Mouse (Mus musculus) midbrain, embryonic 12.5 days (tissue): Measurements from ENCODE around the gene Hist2h2aa2. TPM values are rescaled to one million over a fixed set of nuclear protein-coding genes. Genes with fewer than 3 reads are reported as not detected.
A peak's percentile ranks its signal among the peaks of the same experiment; 100 is the strongest.
"Not testable (repeated sequence)": the region's sequence is repeated elsewhere in the genome, so short reads cannot be mapped to it uniquely, and the experiment has no call there.

Experiments
- ATAC-seq: fragments of 200-750 bp; cut with Nextera tagmentation; 2 replicates; pipeline ENCODE4 v1.8.0; 2017; ENCODE audit warnings: low read depth, moderate TSS enrichment, moderate library complexity; ENCODE audit not compliant: low FRiP score
- H3K27ac ChIP-seq: fragments of 300-500 bp; sonication (generic); replicated peaks from 2 replicates; pipeline ENCODE4 v1.5.1; 2016; ENCODE audit warnings: mild to moderate bottlenecking
- H3K27me3 ChIP-seq: fragments of 300-500 bp; sonication (generic); 2 replicates; pipeline ENCODE4 v1.6.1; 2016; ENCODE audit warnings: mild to moderate bottlenecking
- H3K36me3 ChIP-seq: fragments of 300-500 bp; sonication (generic); 2 replicates; pipeline ENCODE4 v1.6.1; 2016
- H3K4me1 ChIP-seq: fragments of 300-500 bp; sonication (generic); 2 replicates; pipeline ENCODE4 v1.6.1; 2016
- H3K4me2 ChIP-seq: fragments of 300-500 bp; sonication (generic); replicated peaks from 2 replicates; pipeline ENCODE4 v1.6.1; 2016; ENCODE audit warnings: mild to moderate bottlenecking, moderate library complexity
- H3K4me3 ChIP-seq: fragments of 300-500 bp; sonication (generic); 2 replicates; pipeline ENCODE4 v1.5.1; 2016; ENCODE audit warnings: mild to moderate bottlenecking
- H3K9ac ChIP-seq: fragments of 300-500 bp; sonication (generic); replicated peaks from 2 replicates; pipeline ENCODE4 v1.6.1; 2016; ENCODE audit warnings: mild to moderate bottlenecking, moderate library complexity
- H3K9me3 ChIP-seq: fragments of 300-500 bp; sonication (generic); 2 replicates; pipeline ENCODE4 v1.6.1; 2016; ENCODE audit warnings: mild to moderate bottlenecking
- WGBS: fragments of 180-500 bp; shearing (Covaris S2); methylation state at CpG from one replicate; pipeline ENCODE4 v1.1.7; 2016; 5-methylcytosine and 5-hydroxymethylcytosine counted together
- polyA plus RNA-seq: library from polyadenylated mRNA; unstranded; fragments of >200 nt; fragmentation: Nextera tagmentation; extraction: Ambion mirVana; gene quantifications from 2 replicates; pipeline ENCODE4 v1.2.1, GENCODE M21; 2016

Gene Hist2h2aa2
- polyA plus RNA-seq, 1 experiment from 2014 or later: 67.7 TPM

GRCm38 (mm10) chr3:96243921-96244572 lies 4.0 kb upstream of the Hist2h2aa2 start:
- WGBS: 84% methylated on average over 7 of the region's 7 CpGs
- no peaks in the 10 kb centered on the region for H3K27me3 ChIP-seq
- peak overlapping the region; percentile 65 for H3K4me2 ChIP-seq
- H3K4me3 ChIP-seq: 0 out of 2 replicates have a peak overlapping the region, but pooled peaks have one; percentile 50
- H3K9me3 ChIP-seq: no peaks in the 10 kb centered on the region
- H3K4me1 ChIP-seq: peaks cover 31% of the 10 kb centered on the region
- H3K27ac ChIP-seq: peak overlapping the region; percentile 98
- no peaks in the 10 kb centered on the region for H3K36me3 ChIP-seq
- peak overlapping the region; percentile 73 for H3K9ac ChIP-seq
- ATAC-seq: no peak

GRCm38 (mm10) chr3:96240799-96241197 lies 722 bp upstream of the Hist2h2aa2 start:
- H3K9me3 ChIP-seq: no peaks in the 10 kb centered on the region
- no peaks in the 10 kb centered on the region for H3K36me3 ChIP-seq
- no peak for ATAC-seq
- H3K4me3 ChIP-seq: peak overlapping the region; percentile 19; the same call in 1 of the 2 replicates
- H3K4me1 ChIP-seq: peaks cover 28% of the 10 kb centered on the region
- no peaks in the 10 kb centered on the region for H3K27me3 ChIP-seq
- H3K4me2 ChIP-seq: peak overlapping the region; percentile 42
- 75% methylated on average over 9 of the region's 9 CpGs for WGBS
- H3K9ac ChIP-seq: peak overlapping the region; percentile 41; the same call in 1 of the 2 replicates
- H3K27ac ChIP-seq: peak overlapping the region; percentile 88

GRCm38 (mm10) chr3:96238954-96239793 lies 902 bp downstream of the Hist2h2aa2 start, which contains the start of gene Hist2h3c2:
Gene Hist2h3c2, minus strand, starts transcription at chr3:96239127.
- H3K4me2 ChIP-seq: peak within 1 kb of the TSS; percentile 57
- H3K4me1 ChIP-seq: peaks cover 23% of the 10 kb centered on the region
- peak; percentile 95 for ATAC-seq
- peak within 1 kb of the TSS; percentile 79 for H3K27ac ChIP-seq
- H3K4me3 ChIP-seq: peak within 1 kb of the TSS; percentile 47
- not testable (repeated sequence) for H3K36me3 ChIP-seq, H3K9me3 ChIP-seq, H3K27me3 ChIP-seq
- H3K9ac ChIP-seq: peak within 1 kb of the TSS; percentile 60
- under 1% methylated on average over 11 of the region's 68 CpGs for WGBS

GRCm38 (mm10) chr3:96237904-96238511 lies 2.1 kb downstream of the Hist2h2aa2 start:
- H3K4me2 ChIP-seq: peak overlapping the region; percentile 57
- H3K27me3 ChIP-seq: no peaks in the 10 kb centered on the region
- no peaks in the 10 kb centered on the region for H3K36me3 ChIP-seq
- WGBS: under 1% methylated on average over 12 of the region's 12 CpGs
- H3K9me3 ChIP-seq: no peaks in the 10 kb centered on the region
- no peak for ATAC-seq
- H3K9ac ChIP-seq: peak overlapping the region; percentile 60
- H3K4me1 ChIP-seq: peaks cover 19% of the 10 kb centered on the region
- peak overlapping the region; percentile 72 for H3K27ac ChIP-seq
- H3K4me3 ChIP-seq: peak overlapping the region; percentile 47

GRCm38 (mm10) chr3:96237335-96237903 lies 2.7 kb downstream of the Hist2h2aa2 start:
- WGBS: 30% methylated on average over 7 of the region's 7 CpGs
- Histone ChIP-seq H3K9ac (peak overlapping the region; percentile 60), H3K4me2 (peak overlapping the region; percentile 57), H3K9me3 (no peaks in the 10 kb centered on the region), H3K27ac (peak overlapping the region; percentile 72), H3K4me1 (peaks cover 19% of the 10 kb centered on the region), H3K36me3 (no peaks in the 10 kb centered on the region), H3K4me3 (peak overlapping the region; percentile 47), H3K27me3 (no peaks in the 10 kb centered on the region)
- ATAC-seq: no peak

- 87% methylated on average over 4 of the region's 4 CpGs for WGBS
- Histone ChIP-seq H3K9me3 (no peaks in the 10 kb centered on the region), H3K27me3 (no peaks in the 10 kb centered on the region), H3K4me3 (peak overlapping the region; percentile 47), H3K9ac (peak overlapping the region; percentile 60; the same call in 1 of the 2 replicates), H3K36me3 (no peaks in the 10 kb centered on the region), H3K27ac (peak overlapping the region; percentile 72; the same call in 1 of the 2 replicates), H3K4me2 (peak overlapping the region; percentile 57), H3K4me1 (peaks cover 19% of the 10 kb centered on the region)
- no peak for ATAC-seq
Observed at GRCm38 (mm10) chr3:96236834-96237334, 3.2 kb downstream of the Hist2h2aa2 start.

GRCm38 (mm10) chr3:96235836-96236235 lies 4.2 kb downstream of the Hist2h2aa2 start:
- Histone ChIP-seq H3K36me3 (no peaks in the 10 kb centered on the region), H3K4me2 (no peak overlapping the region), H3K27me3 (no peaks in the 10 kb centered on the region), H3K9ac (no peak overlapping the region), H3K4me3 (no peak overlapping the region), H3K9me3 (no peaks in the 10 kb centered on the region), H3K4me1 (peaks cover 18% of the 10 kb centered on the region), H3K27ac (no peak overlapping the region)
- no peak for ATAC-seq
- WGBS: 65% methylated on average over 3 of the region's 3 CpGs

GRCm38 (mm10) chr3:96234914-96235313 lies 5.2 kb downstream of the Hist2h2aa2 start:
- H3K4me1 ChIP-seq: peaks cover 16% of the 10 kb centered on the region; the same call in 1 of the 2 replicates
- no peaks in the 10 kb centered on the region for H3K36me3 ChIP-seq
- no peaks in the 10 kb centered on the region for H3K9me3 ChIP-seq
- H3K4me3 ChIP-seq: no peak overlapping the region
- no peaks in the 10 kb centered on the region for H3K27me3 ChIP-seq
- WGBS: 98% methylated on average over 2 of the region's 2 CpGs
- H3K4me2 ChIP-seq: no peak overlapping the region
- H3K9ac ChIP-seq: no peak overlapping the region
- no peak overlapping the region for H3K27ac ChIP-seq
- ATAC-seq: no peak

GRCm38 (mm10) chr3:96231758-96232120 lies 8.3 kb downstream of the Hist2h2aa2 start:
- Histone ChIP-seq H3K4me2 (no peak overlapping the region), H3K4me1 (0 out of 2 replicates have a peak, but pooled peaks cover under 1% of the 10 kb centered on the region), H3K27ac (no peak overlapping the region), H3K27me3 (no peaks in the 10 kb centered on the region), H3K4me3 (no peak overlapping the region), H3K9ac (no peak overlapping the region), H3K36me3 (no peaks in the 10 kb centered on the region), H3K9me3 (no peaks in the 10 kb centered on the region)
- no peak for ATAC-seq
- WGBS: 63% methylated on average over 2 of the region's 2 CpGs

- Histone ChIP-seq H3K9ac (no peak overlapping the region), H3K4me3 (no peak overlapping the region), H3K27me3 (no peaks in the 10 kb centered on the region), H3K4me2 (no peak overlapping the region), H3K9me3 (no peaks in the 10 kb centered on the region), H3K4me1 (0 out of 2 replicates have a peak, but pooled peaks cover 3% of the 10 kb centered on the region), H3K36me3 (no peaks in the 10 kb centered on the region), H3K27ac (no peak overlapping the region)
- 74% methylated on average over 4 of the region's 4 CpGs for WGBS
- no peak for ATAC-seq
Observed at GRCm38 (mm10) chr3:96230910-96231757, 8.9 kb downstream of the Hist2h2aa2 start.

- Histone ChIP-seq H3K4me2 (no peak overlapping the region), H3K4me1 (peaks cover 9% of the 10 kb centered on the region; the same call in 1 of the 2 replicates), H3K9ac (no peak overlapping the region), H3K4me3 (no peak overlapping the region), H3K27ac (no peak overlapping the region), H3K36me3 (no peaks in the 10 kb centered on the region), H3K27me3 (no peaks in the 10 kb centered on the region), H3K9me3 (no peaks in the 10 kb centered on the region)
- 71% methylated on average over 2 of the region's 2 CpGs for WGBS
- no peak for ATAC-seq
Observed at GRCm38 (mm10) chr3:96230404-96230803, 9.7 kb downstream of the Hist2h2aa2 start.
